Mouse (Mus musculus): ENCODE data around the gene Igfbpl1.

Gene Igfbpl1

GRCm38 (mm10) chr4:45771173-45771572 lies 55.5 kb downstream of the Igfbpl1 start:
- DNase-seq (ENCODE audit: low spot score): no peak

- DNase-seq (ENCODE audit: low spot score): no peak
Observed at GRCm38 (mm10) chr4:45770638-45771033, 56.1 kb downstream of the Igfbpl1 start.

GRCm38 (mm10) chr4:45769791-45770637 lies 56.7 kb downstream of the Igfbpl1 start:
- no peak for DNase-seq (ENCODE audit: low spot score)

GRCm38 (mm10) chr4:45769141-45769540 lies 57.6 kb downstream of the Igfbpl1 start:
- no peak for DNase-seq (ENCODE audit: low spot score)

- no peak for DNase-seq (ENCODE audit: low spot score)
Observed at GRCm38 (mm10) chr4:45767891-45768558, 58.7 kb downstream of the Igfbpl1 start.

- DNase-seq (ENCODE audit: low spot score): no peak
Observed at GRCm38 (mm10) chr4:45766774-45767173, 59.9 kb downstream of the Igfbpl1 start.

- no peak for DNase-seq (ENCODE audit: low spot score)
Observed at GRCm38 (mm10) chr4:45765565-45766201, 61.0 kb downstream of the Igfbpl1 start.

- no peak for DNase-seq (ENCODE audit: low spot score)
Observed at GRCm38 (mm10) chr4:45765121-45765564, 61.6 kb downstream of the Igfbpl1 start.

GRCm38 (mm10) chr4:45764141-45764494 lies 62.6 kb downstream of the Igfbpl1 start:
- DNase-seq (ENCODE audit: low spot score): no peak

GRCm38 (mm10) chr4:45763288-45764140 lies 63.2 kb downstream of the Igfbpl1 start:
- no peak for DNase-seq (ENCODE audit: low spot score)

GRCm38 (mm10) chr4:45762600-45762999 lies 64.1 kb downstream of the Igfbpl1 start:
- DNase-seq (ENCODE audit: low spot score): no peak
